Mouse (Mus musculus): ENCODE data around the gene Gdnf. TPM values are rescaled to one million over a fixed set of nuclear protein-coding genes. Genes with fewer than 3 reads are reported as not detected.

The Gdnf gene
- polyA plus RNA-seq, 1 experiment from 2014 or later: 0.78 TPM

DNA sequence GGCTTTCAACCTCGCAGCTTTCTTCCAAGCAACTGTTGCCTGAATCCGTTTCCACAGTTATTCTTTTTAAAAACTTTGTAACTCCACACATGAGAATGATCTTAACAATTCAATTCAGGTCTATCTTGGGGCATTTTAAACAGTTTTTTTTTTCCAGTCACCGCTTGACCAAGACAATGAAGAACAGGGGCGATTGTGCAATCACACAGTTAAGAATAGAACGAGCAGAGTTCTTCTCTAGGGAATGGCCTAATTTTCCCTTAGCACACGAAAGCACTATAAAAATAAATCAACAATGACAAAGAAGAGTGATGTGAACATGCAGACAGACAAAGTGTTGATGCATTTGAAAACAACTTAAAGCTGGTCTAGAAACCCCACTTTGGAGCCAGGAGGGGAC is 65.2 kb downstream of the Gdnf start:
- no peak overlapping the region for H3K4me3 ChIP-seq
- H3K27me3 ChIP-seq (ENCODE audit: insufficient read depth, poor library complexity, severe bottlenecking): no peaks in the 10 kb centered on the region
- no peaks in the 10 kb centered on the region for H3K36me3 ChIP-seq
- peaks cover 36% of the 10 kb centered on the region for H3K4me1 ChIP-seq (replicated peaks)
- H3K27ac ChIP-seq: no peak overlapping the region
- DNase-seq (ENCODE audit: low spot score): no peak
- 82% methylated on average over 6 of the region's 6 CpGs for WGBS
- H3K9me3 ChIP-seq: no peaks in the 10 kb centered on the region

DNA sequence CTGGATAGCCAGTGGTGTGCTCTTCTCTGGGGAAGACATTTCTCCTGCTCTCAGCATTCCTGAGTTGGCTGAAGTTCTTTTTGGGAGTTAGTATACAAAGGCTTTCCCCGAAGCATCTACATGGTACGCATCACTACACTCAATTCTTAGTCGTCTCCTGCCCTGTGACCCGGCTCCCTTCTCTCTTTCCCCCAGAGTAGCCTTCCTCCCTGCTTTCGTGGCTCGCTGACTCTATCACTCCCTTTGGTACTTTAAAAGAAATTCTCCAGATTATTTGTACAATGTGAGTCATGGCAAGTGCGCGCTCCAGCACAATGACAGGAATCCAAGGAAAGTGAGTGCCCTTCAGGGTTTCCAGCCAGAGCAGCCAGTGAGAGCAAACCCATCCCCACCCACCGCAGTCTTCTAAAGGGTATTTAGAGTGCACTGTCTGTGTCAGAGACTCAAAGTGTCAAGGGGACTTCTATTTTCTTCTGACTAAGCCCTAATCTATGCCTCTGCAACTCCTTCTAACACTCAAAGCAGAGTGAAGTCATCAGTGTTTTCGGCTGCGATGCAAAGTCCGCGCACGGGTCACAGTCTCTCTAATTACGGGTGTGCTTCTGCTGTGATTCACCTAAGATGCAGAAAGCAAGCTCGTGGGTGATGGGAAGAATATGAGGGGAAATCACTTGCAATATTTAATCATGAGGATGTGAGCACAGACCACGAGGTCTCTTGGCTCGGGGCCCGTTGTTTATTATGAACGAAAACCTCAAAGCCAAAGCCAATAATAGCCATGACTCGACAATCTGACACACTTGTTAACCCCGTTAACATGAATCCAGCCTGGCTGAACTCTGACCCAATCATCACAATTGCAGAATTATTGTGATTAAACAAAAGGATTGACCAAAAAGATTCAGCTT is 67.2 kb downstream of the Gdnf start:
- peak overlapping the region; percentile 69; the same call in 1 of the 2 replicates for H3K27ac ChIP-seq
- H3K4me1 ChIP-seq (replicated peaks): peaks cover 36% of the 10 kb centered on the region
- H3K4me3 ChIP-seq: 0 out of 2 replicates have a peak overlapping the region, but pooled peaks have one; percentile 14
- H3K27me3 ChIP-seq (ENCODE audit: insufficient read depth, poor library complexity, severe bottlenecking): no peaks in the 10 kb centered on the region
- 0 out of 2 replicates have a peak, but pooled peaks cover 5% of the 10 kb centered on the region for H3K9me3 ChIP-seq
- WGBS: 40% methylated on average over 22 of the region's 22 CpGs
- peaks cover 14% of the 10 kb centered on the region for H3K36me3 ChIP-seq
- DNase-seq (ENCODE audit: low spot score): no peak

DNA sequence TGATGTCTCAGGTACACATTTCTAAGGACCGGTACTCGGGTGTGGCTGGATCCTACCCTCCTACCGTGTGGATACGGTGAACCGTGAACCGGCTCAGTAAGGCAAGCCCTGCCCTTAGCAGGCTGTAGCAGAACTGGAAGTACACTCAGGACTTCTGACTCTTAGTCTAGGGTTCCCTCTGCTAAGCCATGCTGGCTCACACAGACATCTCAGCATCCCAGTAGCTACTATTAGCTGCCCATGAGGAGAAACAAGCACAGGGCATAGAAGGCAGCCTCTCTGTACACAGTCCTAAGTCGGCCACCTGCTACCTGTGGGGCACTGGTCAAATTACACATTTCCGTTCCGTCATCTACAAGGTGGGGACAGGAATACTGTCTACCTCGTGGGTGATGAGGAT is 68.2 kb downstream of the Gdnf start:
- Histone ChIP-seq H3K4me3 (no peak overlapping the region), H3K9me3 (0 out of 2 replicates have a peak, but pooled peaks cover 5% of the 10 kb centered on the region), H3K36me3 (peaks cover 22% of the 10 kb centered on the region), H3K27ac (0 out of 2 replicates have a peak overlapping the region, but pooled peaks have one; percentile 45), H3K4me1 (replicated peaks) (peaks cover 36% of the 10 kb centered on the region), H3K27me3 (ENCODE audit: insufficient read depth, poor library complexity, severe bottlenecking) (no peaks in the 10 kb centered on the region)
- no peak for DNase-seq (ENCODE audit: low spot score)
- 77% methylated on average over 10 of the region's 10 CpGs for WGBS

DNA sequence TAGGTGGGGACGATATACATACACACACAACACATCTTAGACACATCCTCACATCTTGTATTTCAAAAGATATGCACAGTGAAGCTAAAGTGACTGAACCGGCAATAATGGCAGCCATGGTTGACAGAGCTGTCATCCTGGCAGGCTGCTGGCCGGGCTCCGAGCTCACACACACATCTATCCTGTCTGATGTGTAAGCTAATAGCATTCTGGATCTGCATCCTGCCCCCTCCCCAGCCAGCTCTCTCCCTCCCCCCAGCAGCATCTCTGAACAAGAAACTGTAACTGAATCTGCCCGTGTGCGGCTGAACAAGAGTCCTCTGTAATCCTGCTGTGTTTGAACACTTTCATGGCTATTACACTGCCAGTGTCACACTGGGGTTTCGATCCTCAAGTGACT is 69.3 kb downstream of the Gdnf start:
- 52% methylated on average over 7 of the region's 7 CpGs for WGBS
- DNase-seq (ENCODE audit: low spot score): no peak
- Histone ChIP-seq H3K27me3 (ENCODE audit: insufficient read depth, poor library complexity, severe bottlenecking) (no peaks in the 10 kb centered on the region), H3K9me3 (0 out of 2 replicates have a peak, but pooled peaks cover 5% of the 10 kb centered on the region), H3K36me3 (peaks cover 27% of the 10 kb centered on the region), H3K27ac (no peak overlapping the region), H3K4me1 (replicated peaks) (peaks cover 37% of the 10 kb centered on the region), H3K4me3 (no peak overlapping the region)

DNA sequence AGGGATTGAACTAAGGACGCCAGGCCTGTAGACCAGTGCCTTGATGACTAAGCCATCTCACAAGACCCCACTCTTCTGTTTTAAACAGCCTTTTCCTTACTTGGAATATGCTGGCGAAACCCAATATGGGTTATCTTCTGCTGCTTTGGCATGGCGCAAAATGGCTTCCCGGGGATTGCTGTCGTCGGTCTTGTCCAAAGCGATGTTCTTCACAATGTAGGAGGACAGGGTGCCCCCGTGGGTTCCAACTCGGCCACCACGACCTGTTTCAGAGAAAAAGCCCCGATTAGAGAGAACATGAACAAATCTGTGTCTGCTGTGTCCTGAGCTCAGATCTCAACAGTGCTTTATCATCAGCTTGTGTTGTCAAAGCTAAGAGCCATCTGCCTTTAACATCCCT is 73.5 kb downstream of the Gdnf start:
- no peak for DNase-seq (ENCODE audit: low spot score)
- H3K4me3 ChIP-seq: no peak overlapping the region

DNA sequence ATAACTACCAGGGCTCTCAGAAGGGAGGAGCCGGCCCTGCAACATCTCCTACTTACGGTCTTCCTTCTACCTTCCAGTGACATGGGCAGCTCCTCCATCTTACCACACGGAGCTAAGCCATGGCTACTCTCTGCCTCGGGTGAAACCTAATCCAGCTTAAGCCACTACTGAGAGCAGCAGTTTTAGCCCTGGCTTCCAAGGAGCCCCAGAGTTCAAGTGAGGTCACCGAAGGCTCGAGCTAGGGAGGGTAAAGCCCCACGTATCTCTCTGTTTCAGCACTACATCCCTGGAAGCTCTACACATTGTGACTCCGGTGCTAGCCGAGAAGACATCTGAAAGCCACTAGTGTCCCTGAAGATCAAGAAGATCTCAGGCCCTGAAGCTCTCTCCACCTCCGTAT is 74.5 kb downstream of the Gdnf start:
- DNase-seq (ENCODE audit: low spot score): no peak

More for the DNA sequence above, 73.5 kb downstream of the Gdnf start:
- WGBS: 94% methylated on average over 11 of the region's 11 CpGs
- Histone ChIP-seq H3K27me3 (ENCODE audit: insufficient read depth, poor library complexity, severe bottlenecking) (no peaks in the 10 kb centered on the region), H3K9me3 (0 out of 2 replicates have a peak, but pooled peaks cover 5% of the 10 kb centered on the region), H3K27ac (no peak overlapping the region), H3K36me3 (peaks cover 33% of the 10 kb centered on the region), H3K4me1 (replicated peaks) (peaks cover 29% of the 10 kb centered on the region)

DNA sequence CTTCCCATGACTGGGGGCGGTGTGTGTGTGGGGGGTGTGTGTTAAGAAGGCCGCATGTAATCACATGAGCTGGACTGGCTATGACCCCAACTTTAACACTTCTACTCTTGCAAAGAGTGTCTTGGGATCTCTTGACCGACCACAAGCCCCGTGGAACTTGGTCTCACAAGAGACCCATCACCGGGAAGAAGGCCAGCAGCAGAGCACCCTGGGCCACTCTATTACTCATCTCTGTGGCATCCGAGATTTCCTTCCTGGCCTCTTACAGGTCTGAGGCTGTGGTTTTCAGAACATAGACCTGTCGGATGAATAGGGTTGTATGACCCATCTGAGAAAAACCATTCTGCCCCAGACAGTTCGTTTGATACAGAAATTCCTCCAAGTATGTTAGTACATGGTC is 75.9 kb downstream of the Gdnf start:
- WGBS: 95% methylated on average over 8 of the region's 8 CpGs
- DNase-seq (ENCODE audit: low spot score): no peak
- no peak overlapping the region for H3K4me3 ChIP-seq
- H3K27ac ChIP-seq: no peak overlapping the region
- peaks cover 28% of the 10 kb centered on the region for H3K4me1 ChIP-seq (replicated peaks)
- no peaks in the 10 kb centered on the region for H3K27me3 ChIP-seq (ENCODE audit: insufficient read depth, poor library complexity, severe bottlenecking)
- 0 out of 2 replicates have a peak, but pooled peaks cover 3% of the 10 kb centered on the region for H3K9me3 ChIP-seq
- H3K36me3 ChIP-seq: peaks cover 30% of the 10 kb centered on the region

More for the DNA sequence above, 74.5 kb downstream of the Gdnf start:
- WGBS: 59% methylated on average over 10 of the region's 10 CpGs
- no peak overlapping the region for H3K27ac ChIP-seq
- 0 out of 2 replicates have a peak, but pooled peaks cover 5% of the 10 kb centered on the region for H3K9me3 ChIP-seq
- peaks cover 28% of the 10 kb centered on the region for H3K4me1 ChIP-seq (replicated peaks)
- peaks cover 33% of the 10 kb centered on the region for H3K36me3 ChIP-seq
- H3K27me3 ChIP-seq (ENCODE audit: insufficient read depth, poor library complexity, severe bottlenecking): no peaks in the 10 kb centered on the region
- H3K4me3 ChIP-seq: no peak overlapping the region

Data from hindbrain, embryonic 10.5 days (tissue).